Mouse (Mus musculus) liver, embryonic 14.5 days (tissue): ENCODE measurements around the gene Proser3.

ENCODE experiments used
- CTCF ChIP-seq: IDR thresholded peaks from 2 replicates; pipeline ENCODE4 v1.5.1; 2016; ENCODE audit warnings: antibody characterized with exemption, low read depth, control low read depth
- EP300 ChIP-seq: IDR thresholded peaks from 2 replicates; pipeline ENCODE4 v1.6.1; 2016; ENCODE audit warnings: antibody characterized with exemption, low read depth

DNA sequence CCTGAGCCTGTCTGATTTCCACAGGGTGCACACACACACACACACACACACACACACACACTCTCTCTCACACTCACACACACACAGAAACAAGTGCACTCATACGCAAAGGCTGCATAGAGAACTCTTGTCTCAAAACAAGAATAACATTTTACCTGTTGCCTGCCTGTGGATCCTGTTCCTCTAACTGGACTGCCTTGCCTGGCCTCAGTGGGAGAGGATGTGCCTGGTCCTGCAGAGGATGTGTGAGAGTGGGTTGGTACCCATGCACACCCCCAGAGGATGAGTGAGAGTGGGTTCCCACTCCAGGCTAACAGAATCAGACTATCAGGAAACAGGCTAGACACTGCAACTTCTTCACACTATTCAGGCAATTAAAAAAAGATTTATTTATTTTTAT, 1.5 kb downstream of the Proser3 start:
- TF ChIP-seq CTCF (no peak), EP300 (no peak)
